Mouse (Mus musculus): Measurements from ENCODE around the gene Slc45a1.
"Not testable (repeated sequence)": the region's sequence is repeated elsewhere in the genome, so short reads cannot be mapped to it uniquely, and the experiment has no call there.

Gene Slc45a1

GRCm38 (mm10) chr4:150605804-150606203, 46.2 kb downstream of the Slc45a1 start:
- no peak for DNase-seq (ENCODE audit: low read depth, low spot score)

DNA sequence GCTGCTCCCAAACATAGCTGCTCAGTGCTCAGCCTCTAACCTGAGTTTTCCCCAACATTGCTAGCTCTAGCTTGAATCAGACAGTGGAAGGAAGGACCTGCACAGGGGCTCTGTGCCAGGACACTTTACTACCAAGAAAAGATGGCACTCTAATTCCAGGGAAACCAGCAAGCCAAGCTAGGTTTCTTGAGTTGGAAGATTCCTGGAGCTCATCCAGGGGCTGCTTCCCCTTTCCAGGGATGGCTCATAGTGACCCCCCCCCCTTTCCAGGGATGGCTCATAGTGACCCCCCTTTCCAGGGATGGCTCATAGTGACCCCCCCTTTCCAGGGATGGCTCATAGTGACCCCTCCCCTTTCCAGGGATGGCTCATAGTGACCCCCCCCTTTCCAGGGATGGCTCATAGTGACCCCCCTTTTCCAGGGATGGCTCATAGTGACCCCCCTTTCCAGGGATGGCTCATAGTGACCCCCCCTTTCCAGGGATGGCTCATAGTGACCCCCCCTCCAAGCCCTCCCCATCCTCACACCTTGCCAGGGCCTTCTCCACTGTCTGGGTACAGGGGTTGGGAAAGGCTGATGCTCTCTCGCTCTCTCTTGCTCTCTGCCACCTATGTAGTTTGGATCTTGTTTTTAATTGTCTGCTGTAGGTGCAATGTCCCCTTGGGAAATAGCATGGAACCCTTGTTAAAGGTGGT, 48.5 kb downstream of the Slc45a1 start:
- DNase-seq (ENCODE audit: low read depth, low spot score): no peak

- no peak for DNase-seq (ENCODE audit: low read depth, low spot score)
Measured at GRCm38 (mm10) chr4:150601489-150601888, 50.5 kb downstream of the Slc45a1 start.

DNA sequence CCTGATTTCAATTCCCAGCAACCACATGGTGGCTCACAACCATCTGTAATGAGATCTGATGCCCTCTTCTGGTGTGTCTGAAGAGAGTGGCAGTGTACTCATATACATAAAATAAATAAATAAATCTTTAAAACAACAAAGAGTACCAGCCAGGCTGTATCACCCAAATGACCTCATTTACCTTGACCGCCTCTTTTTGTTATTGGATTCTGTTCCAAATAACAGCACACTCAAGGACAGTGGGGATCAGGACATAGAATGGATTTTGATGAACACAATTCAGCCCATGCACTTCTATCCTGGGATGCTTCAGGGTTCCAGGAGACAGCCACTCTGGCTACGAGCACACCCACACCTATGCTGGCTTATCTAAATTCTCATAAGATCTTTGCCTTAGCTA, 51.5 kb downstream of the Slc45a1 start:
- not testable (repeated sequence) for DNase-seq (ENCODE audit: low read depth, low spot score)

- no peak for DNase-seq (ENCODE audit: low read depth, low spot score)
Measured at GRCm38 (mm10) chr4:150599119-150599992, 52.6 kb downstream of the Slc45a1 start.

DNA sequence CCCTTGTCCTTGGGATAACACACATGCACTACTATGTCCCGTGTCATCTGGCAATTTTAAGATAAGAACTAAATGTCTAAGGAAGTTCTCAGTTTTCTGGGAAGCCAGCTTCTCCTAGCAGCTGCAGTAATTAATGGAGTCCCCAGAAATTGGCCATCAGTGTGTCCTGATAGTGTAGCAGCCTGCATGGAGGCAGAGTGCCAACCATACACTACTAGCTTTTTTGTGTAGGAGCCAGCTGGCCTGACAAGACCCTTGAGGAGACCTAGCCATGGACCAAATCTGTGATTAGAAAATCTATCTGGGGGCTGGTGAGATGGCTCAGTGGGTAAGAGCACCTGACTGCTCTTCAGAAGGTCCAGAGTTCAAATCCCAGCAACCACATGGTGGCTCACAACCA, 53.3 kb downstream of the Slc45a1 start:
- no peak for DNase-seq (ENCODE audit: low read depth, low spot score)

DNA sequence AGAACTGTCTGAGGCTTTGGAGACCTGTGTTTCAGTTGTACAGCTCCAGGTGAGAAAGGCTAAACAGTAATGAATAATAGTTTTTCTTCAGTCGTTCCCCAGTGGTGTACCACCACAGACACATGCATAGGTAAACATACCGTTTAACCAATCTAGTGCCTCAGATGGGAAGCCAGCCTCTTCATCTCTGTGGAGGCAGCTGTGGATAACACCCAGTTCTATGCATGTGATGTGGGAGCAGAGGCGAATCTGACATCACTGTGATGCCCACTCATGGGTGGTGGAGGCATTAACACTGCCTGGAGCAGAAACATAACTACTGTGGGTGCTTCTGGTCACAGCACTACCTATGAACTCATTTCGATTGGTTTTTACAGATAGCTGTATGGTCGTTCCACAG, 56.0 kb downstream of the Slc45a1 start:
- DNase-seq (ENCODE audit: low read depth, low spot score): no peak

DNA sequence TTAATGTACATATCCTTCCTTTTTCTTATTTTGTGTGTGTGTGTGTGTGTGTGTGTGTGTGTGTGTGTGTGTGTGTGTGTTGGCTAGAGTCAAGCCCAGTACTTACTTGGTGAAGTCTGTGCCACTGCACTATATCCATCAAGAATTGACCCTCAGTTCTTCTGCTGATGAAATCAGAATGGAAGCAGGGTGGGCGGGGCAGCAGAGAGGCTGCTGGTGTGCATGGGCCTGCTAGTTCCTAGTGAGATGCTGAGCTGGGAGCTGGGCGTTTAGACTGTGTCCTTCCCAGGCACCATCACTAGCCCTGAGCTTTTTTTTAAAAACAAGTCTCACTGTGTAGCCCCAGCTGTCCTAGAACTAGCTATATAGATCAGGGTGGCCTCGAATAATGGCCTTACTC, 56.9 kb downstream of the Slc45a1 start:
- DNase-seq (ENCODE audit: low read depth, low spot score): no peak

DNA sequence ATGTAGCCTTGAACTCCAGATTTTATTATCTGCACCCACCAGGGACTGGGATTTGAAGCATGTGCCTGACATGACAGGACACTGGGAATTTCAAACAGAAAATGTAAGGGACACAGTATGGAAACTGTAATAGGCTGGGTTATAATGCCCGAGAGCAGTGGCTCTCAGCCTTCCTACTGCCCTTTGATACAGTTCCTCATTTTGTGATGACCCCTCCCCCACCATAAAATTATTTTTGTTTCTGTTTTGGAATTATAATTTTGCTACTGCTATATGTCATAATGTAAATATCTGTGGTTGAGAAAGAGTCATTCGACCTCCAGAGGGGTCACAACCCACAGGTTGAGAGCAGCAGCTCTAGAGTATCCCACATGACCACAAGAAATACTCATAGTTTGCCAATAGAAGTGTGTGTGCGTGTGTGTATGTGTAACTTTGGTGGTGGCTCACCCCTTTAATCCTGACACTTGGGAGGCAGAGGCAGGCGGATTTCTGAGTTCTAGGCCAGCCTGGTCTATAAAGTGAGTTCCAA, 57.6 kb downstream of the Slc45a1 start:
- no peak for DNase-seq (ENCODE audit: low read depth, low spot score)

- no peak for DNase-seq (ENCODE audit: low read depth, low spot score)
Measured at GRCm38 (mm10) chr4:150593473-150594217, 58.3 kb downstream of the Slc45a1 start.

GRCm38 (mm10) chr4:150592087-150592486, 59.9 kb downstream of the Slc45a1 start:
- DNase-seq (ENCODE audit: low read depth, low spot score): no peak

- no peak for DNase-seq (ENCODE audit: low read depth, low spot score)
Measured at GRCm38 (mm10) chr4:150591602-150592001, 60.4 kb downstream of the Slc45a1 start.

- no peak for DNase-seq (ENCODE audit: low read depth, low spot score)
Measured at GRCm38 (mm10) chr4:150590621-150591282, 61.2 kb downstream of the Slc45a1 start.

- no peak for DNase-seq (ENCODE audit: low read depth, low spot score)
Measured at GRCm38 (mm10) chr4:150588300-150588621, 63.7 kb downstream of the Slc45a1 start.

- DNase-seq (ENCODE audit: low read depth, low spot score): no peak
Measured at GRCm38 (mm10) chr4:150587597-150588299, 64.2 kb downstream of the Slc45a1 start.

DNA sequence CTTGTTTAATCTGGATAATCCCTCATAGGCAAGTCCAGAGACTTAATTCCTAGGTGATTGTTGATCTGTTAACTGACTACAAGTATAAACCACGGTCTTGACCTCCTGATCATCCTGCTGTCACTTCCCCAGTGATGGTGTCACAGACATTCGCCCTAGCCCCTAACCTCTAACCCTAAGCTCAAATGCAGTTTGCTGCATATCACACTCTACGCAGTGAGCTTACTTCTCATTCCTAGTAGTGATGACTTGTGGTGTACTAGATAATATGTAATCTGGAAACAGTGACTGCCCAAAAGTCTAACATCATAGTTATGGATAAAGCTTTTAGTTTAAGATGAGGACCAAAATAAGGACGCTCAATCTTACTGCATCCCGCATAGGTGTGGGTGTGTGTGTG, 65.7 kb downstream of the Slc45a1 start:
- DNase-seq (ENCODE audit: low read depth, low spot score): no peak

- DNase-seq (ENCODE audit: low read depth, low spot score): no peak
Measured at GRCm38 (mm10) chr4:150585800-150586199, 66.2 kb downstream of the Slc45a1 start.

GRCm38 (mm10) chr4:150583777-150584135, 68.2 kb downstream of the Slc45a1 start:
- no peak for DNase-seq (ENCODE audit: low read depth, low spot score)

DNA sequence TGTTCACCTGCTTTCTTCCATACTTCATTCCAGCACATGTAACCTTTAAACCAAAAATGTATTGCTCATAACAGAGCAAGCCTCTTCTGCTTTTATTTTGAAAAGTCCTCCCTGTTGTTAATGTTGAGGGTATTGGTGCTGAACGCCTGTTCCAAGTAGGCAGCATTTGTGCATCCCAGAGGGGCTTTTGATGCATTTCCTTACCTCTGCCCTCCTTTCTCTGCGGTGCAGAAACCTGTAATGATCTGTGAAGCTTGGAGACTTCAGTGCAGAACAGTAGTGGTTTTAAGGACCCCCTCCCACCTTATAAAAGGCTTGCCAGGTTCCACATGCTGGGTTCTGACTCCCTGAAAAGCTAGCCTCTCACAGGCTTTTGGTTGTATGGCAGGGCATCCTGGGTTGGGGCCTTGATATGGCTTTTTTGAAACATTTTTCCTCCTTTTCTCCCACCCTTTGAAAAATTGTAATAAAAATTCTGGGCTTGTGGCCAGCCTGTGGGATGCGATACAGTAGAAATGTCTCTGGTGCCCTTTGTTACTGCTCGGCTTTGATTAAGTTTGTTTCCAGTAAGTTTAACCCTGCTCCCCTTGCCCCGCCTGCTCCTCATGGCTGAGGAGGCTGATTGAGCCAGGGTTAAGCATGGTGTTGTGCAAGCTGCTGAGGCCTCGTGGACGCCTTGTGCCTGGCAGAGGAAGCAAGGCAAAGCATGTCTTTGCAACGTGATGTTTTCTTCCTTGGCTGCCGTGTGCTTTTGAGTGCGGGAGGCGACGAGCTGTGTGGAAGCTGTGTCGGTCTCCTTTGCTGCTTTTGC, 68.8 kb downstream of the Slc45a1 start:
- no peak for DNase-seq (ENCODE audit: low read depth, low spot score)
